8 mouse cellular contexts compared by ENCODE assay signal in the genomic region with DNA sequence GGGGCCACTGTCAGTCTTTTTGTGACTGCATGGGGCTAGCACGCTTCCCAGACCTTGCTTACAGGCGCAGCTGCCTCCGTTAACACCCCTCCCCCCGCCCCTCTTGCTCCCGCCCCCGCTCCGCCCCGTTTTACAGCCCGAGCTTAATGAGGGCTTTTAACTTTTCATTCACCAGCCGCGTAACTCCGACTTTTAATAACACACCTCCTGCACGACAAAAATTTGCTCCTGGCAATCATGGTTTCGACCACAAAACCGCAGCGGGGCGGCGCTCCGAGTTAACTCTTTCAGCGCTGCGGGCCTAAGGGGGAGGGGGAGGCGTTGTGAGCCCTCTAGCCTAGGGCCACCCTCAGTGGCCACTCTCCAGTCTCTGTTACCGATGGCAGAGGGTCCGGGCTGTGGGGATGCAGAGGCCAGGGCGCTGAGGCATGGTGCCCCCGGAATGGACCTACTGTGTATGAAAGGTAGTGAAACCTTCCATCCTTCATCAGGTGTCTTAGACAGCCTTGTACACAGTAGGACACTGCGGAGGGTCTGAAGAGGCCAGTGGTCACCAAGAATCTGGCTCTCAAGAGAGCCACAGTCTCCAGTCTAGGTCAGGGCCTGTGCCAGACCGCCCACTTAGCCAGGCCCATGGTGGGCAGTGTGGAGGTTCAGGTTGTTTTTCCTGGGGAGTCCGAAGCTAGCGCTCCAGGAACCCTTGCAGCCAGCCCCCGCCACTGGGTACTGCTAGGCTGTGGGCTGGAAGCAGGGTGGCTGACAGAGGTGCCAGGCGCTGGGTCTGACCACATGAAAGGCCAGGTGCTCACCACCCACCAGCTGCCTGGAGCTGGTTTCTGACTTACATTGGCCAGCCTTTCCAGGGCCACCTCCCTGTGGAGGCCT. TPM values are rescaled to one million over a fixed set of nuclear protein-coding genes. Genes with fewer than 3 reads are reported as not detected.
DNase-seq lines count a peak whose midpoint lies in the region; ATAC-seq and TF ChIP-seq lines count a peak whose summit lies in the region.

No protein-coding gene starts in this region.

- WGBS in heart, embryonic 12.5 days = 12% methylated on average over 32 of the region's 32 CpGs
- WGBS in heart, postnatal 0 days = 17% methylated on average over 32 of the region's 32 CpGs
- 8% methylated on average over 32 of the region's 32 CpGs for WGBS in limb, embryonic 10.5 days
- WGBS in midbrain, embryonic 14.5 days = 11% methylated on average over 32 of the region's 32 CpGs

- H3K9me3 ChIP-seq in heart, embryonic 12.5 days (replicated peaks) = no peaks in the 10 kb centered on the region
- no peaks in the 10 kb centered on the region for H3K9me3 ChIP-seq in heart, postnatal 0 days (replicated peaks; ENCODE audit: control insufficient read depth, low read length)
- no peaks in the 10 kb centered on the region for H3K9me3 ChIP-seq in limb, embryonic 10.5 days (replicated peaks)
- no peaks in the 10 kb centered on the region for H3K9me3 ChIP-seq in midbrain, embryonic 14.5 days (ENCODE audit: control insufficient read depth, low read length)

- H3K27me3 ChIP-seq in heart, embryonic 12.5 days (replicated peaks) = peaks cover 50% of the 10 kb centered on the region
- 0 out of 2 replicates have a peak, but pooled peaks cover 6% of the 10 kb centered on the region for H3K27me3 ChIP-seq in heart, postnatal 0 days (ENCODE audit: control insufficient read depth, insufficient read depth, low read length)
- peaks cover 96% of the 10 kb centered on the region for H3K27me3 ChIP-seq in limb, embryonic 10.5 days (ENCODE audit: low read depth, poor library complexity, severe bottlenecking)
- peaks cover 50% of the 10 kb centered on the region for H3K27me3 ChIP-seq in midbrain, embryonic 14.5 days (ENCODE audit: control insufficient read depth, insufficient read depth, low read length)

- ATAC-seq in heart, embryonic 12.5 days (ENCODE audit: insufficient number of reproducible peaks, low FRiP score) = 0 out of 2 replicates have a peak, but pooled peaks have one; percentile 18
- ATAC-seq in heart, postnatal 0 days (ENCODE audit: insufficient read depth, low read depth) = no peak
- ATAC-seq in midbrain, embryonic 14.5 days (ENCODE audit: low FRiP score, low TSS enrichment) = peak; percentile 54

- no peaks in the 10 kb centered on the region for H3K36me3 ChIP-seq in heart, embryonic 12.5 days
- H3K36me3 ChIP-seq in heart, postnatal 0 days (replicated peaks; ENCODE audit: control insufficient read depth, insufficient read depth, low read length) = no peaks in the 10 kb centered on the region
- no peaks in the 10 kb centered on the region for H3K36me3 ChIP-seq in limb, embryonic 10.5 days
- no peaks in the 10 kb centered on the region for H3K36me3 ChIP-seq in midbrain, embryonic 14.5 days (ENCODE audit: control insufficient read depth, insufficient read depth, low read length)

- peak overlapping the region; percentile 63 for H3K27ac ChIP-seq in heart, embryonic 12.5 days (ENCODE audit: poor library complexity, severe bottlenecking)
- H3K27ac ChIP-seq in brown adipose tissue, adult 24 weeks (replicated peaks; ENCODE audit: low read depth, low read length) = no peak overlapping the region
- H3K27ac ChIP-seq in heart, postnatal 0 days (ENCODE audit: low read depth) = peak overlapping the region; percentile 86
- peak overlapping the region; percentile 79 for H3K27ac ChIP-seq in limb, embryonic 10.5 days
- no peak overlapping the region; the same call in 1 of the 2 replicates for H3K27ac ChIP-seq in midbrain, embryonic 14.5 days (replicated peaks; ENCODE audit: low read depth, low read length)

- peak overlapping the region; percentile 46 for H3K4me3 ChIP-seq in heart, embryonic 12.5 days
- peak overlapping the region; percentile 46 for H3K4me3 ChIP-seq in brown adipose tissue, adult 24 weeks (ENCODE audit: insufficient read depth, low read depth, low read length)
- peak overlapping the region; percentile 38 for H3K4me3 ChIP-seq in heart, postnatal 0 days (ENCODE audit: low read depth, low read length)
- H3K4me3 ChIP-seq in limb, embryonic 10.5 days = peak overlapping the region; percentile 45
- peak overlapping the region; percentile 31 for H3K4me3 ChIP-seq in midbrain, embryonic 14.5 days (replicated peaks; ENCODE audit: low read depth, low read length)

- TF ChIP-seq CTCF in heart, postnatal 0 days (IDR thresholded peaks at IDR 0.05; ENCODE audit: low read depth) = no peak

- H3K9ac ChIP-seq in heart, embryonic 12.5 days = peak overlapping the region; percentile 57
- peak overlapping the region; percentile 17; the same call in 1 of the 2 replicates for H3K9ac ChIP-seq in heart, postnatal 0 days (replicated peaks; ENCODE audit: low read depth, low read length)
- H3K9ac ChIP-seq in midbrain, embryonic 14.5 days (replicated peaks; ENCODE audit: low read length) = 0 out of 2 replicates have a peak overlapping the region, but pooled peaks have one; percentile 23

- H3K4me1 ChIP-seq in heart, embryonic 12.5 days (replicated peaks) = peaks cover 86% of the 10 kb centered on the region
- no peaks in the 10 kb centered on the region for H3K4me1 ChIP-seq in brown adipose tissue, adult 24 weeks (ENCODE audit: control insufficient read depth, insufficient read depth, insufficient read length, low read length)
- H3K4me1 ChIP-seq in heart, postnatal 0 days (ENCODE audit: control insufficient read depth, insufficient read depth) = peaks cover 61% of the 10 kb centered on the region
- H3K4me1 ChIP-seq in limb, embryonic 10.5 days = peaks cover 74% of the 10 kb centered on the region
- peaks cover 44% of the 10 kb centered on the region for H3K4me1 ChIP-seq in midbrain, embryonic 14.5 days (ENCODE audit: control insufficient read depth, insufficient read depth, low read length)

- no peak for TF ChIP-seq EP300 in heart, postnatal 0 days (IDR thresholded peaks at IDR 0.05; ENCODE audit: low read depth)

- H3K4me2 ChIP-seq in heart, embryonic 12.5 days = peak overlapping the region; percentile 66
- H3K4me2 ChIP-seq in heart, postnatal 0 days (ENCODE audit: low read depth, low read length) = peak overlapping the region; percentile 60
- peak overlapping the region; percentile 55 for H3K4me2 ChIP-seq in midbrain, embryonic 14.5 days (ENCODE audit: low read length)

- DNase-seq in heart, adult 11 months = no peak
- DNase-seq in heart, postnatal 0 days (ENCODE audit: low spot score) = peak; percentile 72
- peak; percentile 82 for DNase-seq in limb, embryonic 10.5 days (ENCODE audit: low spot score)
- peak; percentile 71 for DNase-seq in midbrain, embryonic 14.5 days
- peak; percentile 70 for DNase-seq in thymus, postnatal 0 days (ENCODE audit: low spot score)
- no peak for DNase-seq in layer of hippocampus, postnatal 14 days (ENCODE audit: low spot score in 2 of 2)

RNA-seq across cellular contexts. Expression of a gene that starts 3.0 kb away (rescaled TPM):
- 6.0 and 6.8 TPM in 2 replicates for polyA plus RNA-seq in heart, embryonic 12.5 days (2016; fragmentation: Nextera tagmentation; extraction: Ambion mirVana)
- polyA plus RNA-seq in brown adipose tissue, adult 24 weeks (2012; ENCODE audit: insufficient read depth, insufficient read length, missing spikeins) = not detected in 2 replicates
- total RNA-seq in heart, postnatal 0 days (2014; rRNA removed; ENCODE audit: low replicate concordance) = 1.8 and 1.9 TPM in 2 replicates
- 1.4 and 1.9 TPM in 2 replicates for polyA plus RNA-seq in heart, postnatal 0 days (2015; fragmentation: Nextera tagmentation; extraction: Ambion mirVana)
- 7.5 and 11.0 TPM in 2 replicates for polyA plus RNA-seq in limb, embryonic 10.5 days (2016; fragmentation: Nextera tagmentation; extraction: Ambion mirVana)
- 1.5 and 1.6 TPM in 2 replicates for polyA plus RNA-seq in midbrain, embryonic 14.5 days (2014; fragmentation: Nextera tagmentation; extraction: Ambion mirVana)
- polyA plus RNA-seq in thymus, postnatal 0 days (2015; fragmentation: Nextera tagmentation; extraction: Ambion mirVana) = 0.78 and 1.2 TPM in 2 replicates
- total RNA-seq in layer of hippocampus, postnatal 14 days (2021) = under 1 TPM; 0.41 to 0.43 TPM

Comparison
In these comparisons a context has a peak if more than half of its experiments do, and no peak if none do; other contexts are left out.
1. DNase-seq: peak in heart, postnatal 0 days (single experiment), limb, embryonic 10.5 days (single experiment), midbrain, embryonic 14.5 days (single experiment) and thymus, postnatal 0 days (single experiment); none in heart, adult 11 months (single experiment) and layer of hippocampus, postnatal 14 days (0 of 2).
2. H3K27ac ChIP-seq: peak in heart, embryonic 12.5 days (single experiment), heart, postnatal 0 days (single experiment) and limb, embryonic 10.5 days (single experiment); none in brown adipose tissue, adult 24 weeks (single experiment) and midbrain, embryonic 14.5 days (single experiment).
3. Peak in every context shown above with its lines, with median percentiles within 50 percentile points of each other: H3K4me2 ChIP-seq, H3K4me3 ChIP-seq and H3K9ac ChIP-seq.